Mouse (Mus musculus) cerebellum, adult 2 months (tissue): ENCODE measurements around the gene Foxd3.

ENCODE experiments used
- CTCF ChIP-seq: fragments of 200-500 bp; IDR thresholded peaks from 2 replicates; pipeline ENCODE4 v1.5.1; 2011; ENCODE audit warnings: low read depth, mild to moderate bottlenecking, control low read depth, low read length, moderate library complexity, borderline replicate concordance; ENCODE audit not compliant: insufficient read depth
- POLR2A ChIP-seq: fragments of 200-500 bp; IDR thresholded peaks from 2 replicates; pipeline ENCODE4 v1.6.1; 2011; ENCODE audit warnings: low read length, control low read depth, borderline replicate concordance; ENCODE audit not compliant: insufficient read depth

DNA sequence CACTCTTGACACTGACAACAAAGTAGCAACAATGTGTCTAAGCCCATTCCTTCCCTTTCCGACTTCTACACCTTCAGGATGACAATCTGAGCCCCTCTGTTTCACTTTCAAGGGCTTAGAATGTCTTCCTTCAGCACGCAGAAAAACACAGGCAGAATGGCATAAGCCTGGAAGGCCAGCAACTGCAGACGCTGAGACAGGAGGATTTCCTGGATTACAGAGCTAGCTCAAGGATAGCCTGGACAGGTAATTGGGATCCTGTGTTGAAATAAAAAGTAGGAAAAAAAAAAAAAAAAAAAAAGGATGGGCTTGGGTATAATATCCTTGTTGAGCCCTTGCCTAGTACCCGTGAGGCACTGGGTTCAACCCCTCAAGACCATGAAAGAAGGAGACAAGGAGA, 10.5 kb upstream of the Foxd3 start:
- TF ChIP-seq POLR2A (no peak), CTCF (no peak)
